Mouse (Mus musculus): ENCODE measurements around the gene Chd4. TPM values are rescaled to one million over a fixed set of nuclear protein-coding genes. Genes with fewer than 3 reads are reported as not detected.
A peak's percentile ranks its signal among the peaks of the same experiment; 100 is the strongest.

Chd4 gene
- polyA plus RNA-seq, 1 experiment from 2014 or later: 70.1 TPM

DNA sequence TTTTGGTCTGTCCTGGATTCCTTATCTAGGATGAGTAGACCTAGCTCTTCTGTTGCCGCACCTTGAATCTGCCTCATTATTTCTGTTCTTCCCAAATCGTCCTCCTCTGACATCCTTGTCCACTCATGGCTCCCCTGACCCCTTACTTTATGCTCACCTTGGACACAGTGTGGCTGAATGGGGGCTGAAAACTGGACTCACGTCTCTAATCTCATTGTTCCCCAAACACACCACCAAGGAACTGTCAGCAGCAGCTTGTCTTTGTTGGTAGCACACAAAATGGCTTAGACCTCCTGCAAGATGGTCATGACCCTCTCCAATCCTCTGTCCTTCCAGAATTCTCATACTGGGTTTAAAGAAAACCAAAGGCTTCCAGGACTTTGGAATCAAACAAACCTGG, 7.8 kb upstream of the Chd4 start:
- peak overlapping the region; percentile 94 for H3K27ac ChIP-seq (replicated peaks; ENCODE audit: low read depth, low read length)
- WGBS: 85% methylated on average over 3 of the region's 3 CpGs
- no peak overlapping the region for H3K4me2 ChIP-seq (ENCODE audit: low read depth, low read length)
- no peak overlapping the region for H3K4me3 ChIP-seq (ENCODE audit: low read depth, low read length)
- H3K4me1 ChIP-seq (ENCODE audit: control insufficient read depth, insufficient read depth, low read length): peaks cover 19% of the 10 kb centered on the region
- H3K9ac ChIP-seq (ENCODE audit: low read depth, low read length): no peak overlapping the region
- ATAC-seq (ENCODE audit: low read depth): no peak
- H3K36me3 ChIP-seq (ENCODE audit: control insufficient read depth, insufficient read depth, low read length): no peaks in the 10 kb centered on the region
- H3K9me3 ChIP-seq (ENCODE audit: control insufficient read depth, low read length): no peaks in the 10 kb centered on the region
- no peaks in the 10 kb centered on the region for H3K27me3 ChIP-seq (replicated peaks; ENCODE audit: control insufficient read depth, insufficient read depth, low read length)
- DNase-seq (ENCODE audit: low spot score): no peak

DNA sequence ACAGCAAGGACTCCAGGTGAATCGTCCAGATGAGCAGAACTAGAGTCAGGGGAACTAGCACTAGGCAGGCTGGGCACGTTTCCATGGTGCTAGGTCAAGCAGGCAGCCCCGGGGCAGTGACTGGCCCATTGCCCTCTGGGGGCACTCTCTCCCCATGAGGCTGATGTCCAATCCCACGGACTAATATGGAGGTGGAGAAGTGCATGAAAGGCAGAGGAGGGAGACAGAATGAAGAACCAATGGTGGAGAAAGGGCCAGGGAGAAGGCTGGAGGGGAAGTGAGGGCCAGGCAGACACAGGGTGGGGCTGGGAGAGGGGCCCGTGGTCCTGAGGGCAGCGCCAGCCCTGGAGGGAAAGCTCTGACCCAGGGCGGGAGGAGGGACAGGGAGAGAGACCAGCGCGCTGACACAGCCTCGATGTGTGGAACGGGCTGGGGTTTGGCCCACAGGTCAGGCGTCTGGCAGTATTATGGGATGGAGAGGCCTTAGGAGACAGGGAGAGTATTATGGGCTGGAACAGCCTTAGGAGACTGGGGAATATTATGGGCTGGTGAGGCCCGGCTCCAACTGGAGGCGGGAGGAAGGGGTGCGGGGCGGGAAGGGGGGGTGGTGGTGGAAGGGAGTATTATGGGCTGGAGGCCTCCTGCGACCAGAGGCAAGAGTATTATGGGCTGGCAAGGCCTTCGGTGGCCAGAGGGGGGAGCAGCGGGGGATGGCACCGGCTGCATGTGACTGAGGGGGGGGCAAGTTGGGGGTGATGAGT, 7.0 kb upstream of the Chd4 start:
- Histone ChIP-seq H3K9me3 (ENCODE audit: control insufficient read depth, low read length) (no peaks in the 10 kb centered on the region), H3K36me3 (ENCODE audit: control insufficient read depth, insufficient read depth, low read length) (no peaks in the 10 kb centered on the region), H3K27ac (replicated peaks; ENCODE audit: low read depth, low read length) (peak overlapping the region; percentile 94), H3K4me3 (ENCODE audit: low read depth, low read length) (no peak overlapping the region; the same call in 1 of the 2 replicates), H3K4me1 (ENCODE audit: control insufficient read depth, insufficient read depth, low read length) (peaks cover 19% of the 10 kb centered on the region), H3K4me2 (ENCODE audit: low read depth, low read length) (peak overlapping the region; percentile 60), H3K9ac (ENCODE audit: low read depth, low read length) (peak overlapping the region; percentile 63), H3K27me3 (replicated peaks; ENCODE audit: control insufficient read depth, insufficient read depth, low read length) (no peaks in the 10 kb centered on the region)
- DNase-seq (ENCODE audit: low spot score) (peak; percentile 94), ATAC-seq (ENCODE audit: low read depth) (peak; percentile 83)
- WGBS: 4% methylated on average over 15 of the region's 20 CpGs

DNA sequence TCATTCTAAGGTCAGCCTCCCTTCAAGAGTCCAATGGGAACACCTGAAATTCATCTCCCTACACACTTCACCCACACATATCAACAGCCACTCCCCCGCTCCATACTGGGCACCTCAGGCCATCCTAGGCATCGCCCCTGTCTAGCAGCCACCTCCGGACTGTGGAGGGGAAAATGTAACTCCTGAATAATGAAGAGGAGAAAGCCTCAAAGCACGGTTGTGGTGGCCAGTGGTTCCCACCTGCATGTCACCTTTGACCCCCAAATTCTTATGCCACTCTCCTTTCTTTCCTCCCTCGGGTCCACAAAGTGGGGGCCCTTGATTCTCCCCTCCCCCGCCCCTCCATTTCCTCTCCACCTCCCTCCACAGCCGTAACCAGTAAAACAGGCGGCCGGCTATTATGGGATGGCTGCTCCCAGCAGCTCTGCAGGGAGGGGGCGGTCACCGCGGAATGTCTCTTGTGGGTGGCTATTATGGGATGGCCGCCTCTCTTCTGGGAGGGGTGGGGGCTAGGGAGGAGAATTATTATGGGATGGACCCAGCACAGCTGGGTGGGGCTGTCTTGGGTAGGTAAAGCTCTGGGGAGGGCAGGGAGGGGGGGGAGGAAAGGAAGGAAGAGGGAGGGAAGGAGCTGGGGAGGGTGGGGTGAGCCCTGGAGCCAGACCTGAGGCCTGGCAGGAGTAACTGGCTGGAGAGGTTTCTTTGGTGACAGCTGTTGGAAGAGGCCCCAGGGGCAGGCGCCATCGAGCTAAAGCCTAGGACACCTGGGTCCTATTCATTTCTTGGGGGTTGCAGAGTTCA, 6.1 kb upstream of the Chd4 start:
- H3K4me2 ChIP-seq (ENCODE audit: low read depth, low read length): peak overlapping the region; percentile 60
- DNase-seq (ENCODE audit: low spot score) (peak; percentile 94), ATAC-seq (ENCODE audit: low read depth) (peak; percentile 64)
- no peaks in the 10 kb centered on the region for H3K9me3 ChIP-seq (ENCODE audit: control insufficient read depth, low read length)
- peaks cover 16% of the 10 kb centered on the region for H3K4me1 ChIP-seq (ENCODE audit: control insufficient read depth, insufficient read depth, low read length)
- no peaks in the 10 kb centered on the region for H3K27me3 ChIP-seq (replicated peaks; ENCODE audit: control insufficient read depth, insufficient read depth, low read length)
- H3K9ac ChIP-seq (ENCODE audit: low read depth, low read length): peak overlapping the region; percentile 63
- H3K4me3 ChIP-seq (ENCODE audit: low read depth, low read length): peak overlapping the region; percentile 25
- peak overlapping the region; percentile 94 for H3K27ac ChIP-seq (replicated peaks; ENCODE audit: low read depth, low read length)
- H3K36me3 ChIP-seq (ENCODE audit: control insufficient read depth, insufficient read depth, low read length): no peaks in the 10 kb centered on the region
- whole genome bisulfite sequencing: 2% methylated on average over 15 of the region's 15 CpGs

DNA sequence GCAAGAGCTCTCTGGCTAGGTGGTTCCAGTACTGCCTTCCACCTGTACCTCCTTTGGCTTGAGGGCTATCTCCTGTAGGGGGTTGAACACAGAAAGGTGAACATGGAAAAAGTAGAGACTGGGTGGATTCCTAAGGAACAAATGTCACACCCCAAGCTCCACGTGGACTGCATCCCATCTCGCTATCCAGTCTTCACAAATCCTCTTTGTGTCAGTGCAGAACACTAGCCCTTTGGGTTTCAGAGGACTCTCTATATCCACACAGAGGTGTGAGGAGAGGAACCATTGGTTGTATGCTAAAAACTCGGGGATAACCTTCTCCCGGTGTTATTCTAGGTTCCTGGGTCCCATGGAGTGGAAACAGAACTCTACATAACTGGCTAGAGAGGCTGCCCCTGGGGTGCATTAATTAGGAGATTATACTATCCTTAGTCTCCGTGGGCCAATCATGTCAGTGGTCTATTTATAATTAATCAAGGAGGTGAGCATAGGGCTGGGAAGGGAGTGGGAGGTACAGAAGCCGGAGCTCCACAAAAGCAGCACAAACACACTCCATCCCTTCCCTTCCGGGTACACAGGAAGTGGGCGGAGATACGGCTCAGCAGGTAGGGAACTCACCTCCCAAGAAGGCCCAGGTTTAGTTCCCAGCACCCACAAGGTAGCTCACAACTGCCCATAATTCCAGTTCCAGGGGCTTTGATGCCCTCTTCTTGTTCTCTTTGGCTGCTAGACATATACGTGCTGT, 5.3 kb upstream of the Chd4 start:
- Histone ChIP-seq H3K9ac (ENCODE audit: low read depth, low read length) (peak overlapping the region; percentile 63; the same call in 1 of the 2 replicates), H3K4me2 (ENCODE audit: low read depth, low read length) (peak overlapping the region; percentile 60), H3K27me3 (replicated peaks; ENCODE audit: control insufficient read depth, insufficient read depth, low read length) (no peaks in the 10 kb centered on the region), H3K27ac (replicated peaks; ENCODE audit: low read depth, low read length) (peak overlapping the region; percentile 94), H3K9me3 (ENCODE audit: control insufficient read depth, low read length) (no peaks in the 10 kb centered on the region), H3K4me3 (ENCODE audit: low read depth, low read length) (no peak overlapping the region), H3K36me3 (ENCODE audit: control insufficient read depth, insufficient read depth, low read length) (no peaks in the 10 kb centered on the region), H3K4me1 (ENCODE audit: control insufficient read depth, insufficient read depth, low read length) (peaks cover 16% of the 10 kb centered on the region)
- WGBS: 61% methylated on average over 10 of the region's 10 CpGs
- DNase-seq (ENCODE audit: low spot score) (peak; percentile 20), ATAC-seq (ENCODE audit: low read depth) (no peak)

- no peak overlapping the region for H3K4me3 ChIP-seq (ENCODE audit: low read depth, low read length)
- no peak overlapping the region for H3K9ac ChIP-seq (ENCODE audit: low read depth, low read length)
- H3K4me2 ChIP-seq (ENCODE audit: low read depth, low read length): no peak overlapping the region
- no peaks in the 10 kb centered on the region for H3K9me3 ChIP-seq (ENCODE audit: control insufficient read depth, low read length)
- ATAC-seq (ENCODE audit: low read depth) (no peak), DNase-seq (ENCODE audit: low spot score) (no peak)
- 90% methylated on average over 5 of the region's 5 CpGs for WGBS
- H3K36me3 ChIP-seq (ENCODE audit: control insufficient read depth, insufficient read depth, low read length): no peaks in the 10 kb centered on the region
- H3K27ac ChIP-seq (replicated peaks; ENCODE audit: low read depth, low read length): no peak overlapping the region
- no peaks in the 10 kb centered on the region for H3K27me3 ChIP-seq (replicated peaks; ENCODE audit: control insufficient read depth, insufficient read depth, low read length)
- H3K4me1 ChIP-seq (ENCODE audit: control insufficient read depth, insufficient read depth, low read length): peaks cover 16% of the 10 kb centered on the region
Measured at GRCm38 (mm10) chr6:125092372-125092771, 3.4 kb upstream of the Chd4 start.

- peak overlapping the region; percentile 94 for H3K27ac ChIP-seq (replicated peaks; ENCODE audit: low read depth, low read length)
- DNase-seq (ENCODE audit: low spot score): no peak
- 61% methylated on average over 3 of the region's 3 CpGs for WGBS
- peaks cover 14% of the 10 kb centered on the region; the same call in 1 of the 2 replicates for H3K36me3 ChIP-seq (ENCODE audit: control insufficient read depth, insufficient read depth, low read length)
- no peak overlapping the region for H3K4me3 ChIP-seq (ENCODE audit: low read depth, low read length)
- H3K9me3 ChIP-seq (ENCODE audit: control insufficient read depth, low read length): no peaks in the 10 kb centered on the region
- peaks cover 31% of the 10 kb centered on the region for H3K4me1 ChIP-seq (ENCODE audit: control insufficient read depth, insufficient read depth, low read length)
- ATAC-seq (ENCODE audit: low read depth): no peak
- H3K27me3 ChIP-seq (replicated peaks; ENCODE audit: control insufficient read depth, insufficient read depth, low read length): no peaks in the 10 kb centered on the region
- no peak overlapping the region for H3K9ac ChIP-seq (ENCODE audit: low read depth, low read length)
- no peak overlapping the region for H3K4me2 ChIP-seq (ENCODE audit: low read depth, low read length)
Measured at GRCm38 (mm10) chr6:125094843-125095242, 938 bp upstream of the Chd4 start.

GRCm38 (mm10) chr6:125096279-125096596, 457 bp downstream of the Chd4 start:
- DNase-seq (ENCODE audit: low spot score) (no peak), ATAC-seq (ENCODE audit: low read depth) (0 out of 2 replicates have a peak, but pooled peaks have one; percentile 2)
- 0% methylated on average over 12 of the region's 32 CpGs for WGBS
- Histone ChIP-seq H3K9me3 (ENCODE audit: control insufficient read depth, low read length) (no peaks in the 10 kb centered on the region), H3K27ac (replicated peaks; ENCODE audit: low read depth, low read length) (peak overlapping the region; percentile 94), H3K36me3 (ENCODE audit: control insufficient read depth, insufficient read depth, low read length) (peaks cover 28% of the 10 kb centered on the region), H3K4me1 (ENCODE audit: control insufficient read depth, insufficient read depth, low read length) (peaks cover 22% of the 10 kb centered on the region), H3K9ac (ENCODE audit: low read depth, low read length) (peak overlapping the region; percentile 88), H3K27me3 (replicated peaks; ENCODE audit: control insufficient read depth, insufficient read depth, low read length) (no peaks in the 10 kb centered on the region), H3K4me3 (ENCODE audit: low read depth, low read length) (peak overlapping the region; percentile 71), H3K4me2 (ENCODE audit: low read depth, low read length) (peak overlapping the region; percentile 84)

- Histone ChIP-seq H3K9ac (ENCODE audit: low read depth, low read length) (peak overlapping the region; percentile 88), H3K27ac (replicated peaks; ENCODE audit: low read depth, low read length) (peak overlapping the region; percentile 94), H3K27me3 (replicated peaks; ENCODE audit: control insufficient read depth, insufficient read depth, low read length) (no peaks in the 10 kb centered on the region), H3K9me3 (ENCODE audit: control insufficient read depth, low read length) (no peaks in the 10 kb centered on the region), H3K4me3 (ENCODE audit: low read depth, low read length) (peak overlapping the region; percentile 71), H3K4me1 (ENCODE audit: control insufficient read depth, insufficient read depth, low read length) (peaks cover 22% of the 10 kb centered on the region), H3K4me2 (ENCODE audit: low read depth, low read length) (peak overlapping the region; percentile 84), H3K36me3 (ENCODE audit: control insufficient read depth, insufficient read depth, low read length) (peaks cover 33% of the 10 kb centered on the region)
- WGBS: under 1% methylated on average over 26 of the region's 44 CpGs
- peak; percentile 42 for ATAC-seq (ENCODE audit: low read depth)
- peak; percentile 69 for DNase-seq (ENCODE audit: low spot score)
Measured at GRCm38 (mm10) chr6:125096597-125097345, 990 bp downstream of the Chd4 start.
